Mouse (Mus musculus): Measurements from ENCODE around the gene Slc22a12. TPM values are rescaled to one million over a fixed set of nuclear protein-coding genes. Genes with fewer than 3 reads are reported as not detected.
A peak's percentile ranks its signal among the peaks of the same experiment; 100 is the strongest.

The Slc22a12 gene
- total RNA-seq, 2 experiments from 2014 or later, result not detected

GRCm38 (mm10) chr19:6543518-6543917 is 686 bp upstream of the Slc22a12 start:
- intact Hi-C loops (cut with DNase I; ENCODE audit: low total_unique reads), result no loop called here
- DNase-seq, result no peak

DNA sequence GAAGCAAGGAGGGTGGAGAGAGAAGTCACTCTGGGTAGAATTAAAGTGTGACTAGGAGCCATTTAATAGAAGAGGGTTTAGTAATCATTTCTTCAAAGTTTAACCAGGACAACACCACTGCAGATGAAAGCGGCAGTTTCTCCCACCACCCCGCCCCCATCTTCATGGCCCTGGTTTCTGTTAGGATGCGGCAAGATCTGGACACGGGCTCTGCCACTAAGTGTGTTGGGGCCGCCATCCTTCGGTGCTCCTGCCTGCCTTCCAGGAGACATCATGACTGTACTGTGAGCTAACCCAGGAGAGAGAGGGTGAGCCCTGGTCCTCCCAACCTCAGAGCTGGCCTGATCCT is 177 bp upstream of the Slc22a12 start:
- intact Hi-C loops (cut with DNase I; ENCODE audit: low total_unique reads), result no loop called here
- no peak for DNase-seq

GRCm38 (mm10) chr19:6541521-6541920 is 1.3 kb downstream of the Slc22a12 start:
- intact Hi-C loops (cut with DNase I; ENCODE audit: low total_unique reads), result no loop called here
- DNase-seq, result no peak

GRCm38 (mm10) chr19:6540191-6540590 is 2.6 kb downstream of the Slc22a12 start:
- intact Hi-C loops (cut with DNase I; ENCODE audit: low total_unique reads), result no loop called here
- DNase-seq, result no peak

DNA sequence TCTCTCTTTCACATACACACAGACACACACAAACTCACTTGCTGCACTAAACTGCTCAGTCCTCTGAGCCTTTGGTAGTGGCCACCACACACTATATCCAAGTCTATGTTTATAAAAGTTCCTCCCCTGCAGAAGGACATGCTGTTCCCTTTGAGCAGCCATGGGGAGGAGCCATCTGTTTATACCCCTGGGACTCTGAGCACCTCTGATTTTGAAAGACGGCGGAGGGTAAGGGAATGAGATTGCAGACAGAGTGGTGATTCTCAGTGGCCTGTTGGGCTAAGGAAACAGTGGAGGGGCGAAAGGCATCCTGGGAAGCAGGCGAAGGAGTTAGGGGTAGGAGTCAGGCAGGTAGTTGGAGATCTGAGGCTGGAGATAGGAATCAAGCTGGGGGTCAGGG is 3.2 kb downstream of the Slc22a12 start:
- intact Hi-C loops (cut with DNase I; ENCODE audit: low total_unique reads), result no loop called here
- DNase-seq, result no peak

DNA sequence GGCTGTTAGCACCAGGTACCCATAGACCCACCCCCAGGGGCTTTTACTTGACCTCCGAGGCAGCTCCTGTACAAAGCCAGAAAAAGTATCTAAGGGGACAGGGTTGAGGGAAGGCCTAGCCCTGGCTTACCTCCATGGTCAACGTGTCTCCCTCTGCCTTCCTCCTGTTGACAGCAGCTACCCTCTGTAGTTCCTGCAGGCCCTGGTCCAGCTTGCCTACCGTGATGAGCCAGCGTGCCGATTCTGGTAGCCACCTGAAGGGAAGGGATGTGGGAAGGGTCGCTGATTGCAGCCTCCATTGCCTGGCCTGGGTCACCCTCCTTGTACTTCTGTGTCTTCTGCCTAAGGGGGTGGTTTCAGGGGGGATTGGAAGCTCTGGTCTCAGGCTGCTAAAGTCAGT is 4.3 kb downstream of the Slc22a12 start:
- no peak for DNase-seq
- intact Hi-C loops (cut with DNase I; ENCODE audit: low total_unique reads), result no loop called here

- intact Hi-C loops (cut with DNase I; ENCODE audit: low total_unique reads), result no loop called here
- DNase-seq, result no peak
Observed at GRCm38 (mm10) chr19:6537526-6537925, 5.3 kb downstream of the Slc22a12 start.

DNA sequence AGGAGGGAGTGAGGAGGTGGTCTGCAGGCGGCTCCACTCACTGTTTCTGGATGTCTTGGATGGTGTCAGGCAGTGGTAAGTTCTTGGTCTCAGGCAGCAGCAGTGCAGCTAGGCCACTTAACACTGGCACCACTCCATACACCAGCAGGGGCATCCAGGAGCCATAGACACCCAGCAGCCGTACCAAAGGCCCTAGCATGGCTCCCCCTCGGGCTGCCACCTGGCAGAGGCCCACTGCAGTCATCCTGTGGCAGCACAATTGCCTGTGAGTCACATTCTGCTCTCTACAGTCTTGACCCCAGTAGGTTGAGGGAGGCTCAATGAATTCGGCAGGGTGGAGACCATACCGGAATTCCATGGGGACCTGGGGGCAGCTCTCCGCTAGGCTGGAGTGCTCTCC is 6.1 kb downstream of the Slc22a12 start:
- intact Hi-C loops (cut with DNase I; ENCODE audit: low total_unique reads), result no loop called here
- no peak for DNase-seq

DNA sequence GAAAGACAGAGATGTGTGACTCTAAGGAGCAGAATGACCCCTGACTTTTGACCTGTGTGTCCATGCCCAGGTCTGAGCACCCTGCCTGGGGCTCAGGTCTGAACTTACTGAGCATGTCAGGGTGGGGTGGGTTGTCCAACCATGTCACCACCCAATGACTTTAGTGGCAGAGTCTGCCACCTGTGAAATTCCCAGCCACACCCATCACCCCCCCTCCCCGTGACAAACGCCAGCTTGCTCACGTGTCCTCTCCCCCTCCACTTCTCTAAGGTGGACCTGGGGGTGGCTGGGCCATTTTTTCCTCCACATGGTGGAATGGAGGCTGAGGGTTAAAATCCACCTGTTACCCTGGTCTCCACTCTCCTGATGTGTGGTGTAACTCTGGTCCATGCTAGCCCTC is 6.6 kb downstream of the Slc22a12 start:
- intact Hi-C loops (cut with DNase I; ENCODE audit: low total_unique reads), result no loop called here
- no peak for DNase-seq

GRCm38 (mm10) chr19:6534118-6534415 is 8.8 kb downstream of the Slc22a12 start:
- intact Hi-C loops (cut with DNase I; ENCODE audit: low total_unique reads), result no loop called here
- no peak for DNase-seq

- intact Hi-C loops (cut with DNase I; ENCODE audit: low total_unique reads), result no loop called here
- no peak for DNase-seq
Observed at GRCm38 (mm10) chr19:6533290-6534117, 9.3 kb downstream of the Slc22a12 start.

GRCm38 (mm10) chr19:6532656-6533055 is 10.2 kb downstream of the Slc22a12 start:
- intact Hi-C loops (cut with DNase I; ENCODE audit: low total_unique reads), result no loop called here

DNA sequence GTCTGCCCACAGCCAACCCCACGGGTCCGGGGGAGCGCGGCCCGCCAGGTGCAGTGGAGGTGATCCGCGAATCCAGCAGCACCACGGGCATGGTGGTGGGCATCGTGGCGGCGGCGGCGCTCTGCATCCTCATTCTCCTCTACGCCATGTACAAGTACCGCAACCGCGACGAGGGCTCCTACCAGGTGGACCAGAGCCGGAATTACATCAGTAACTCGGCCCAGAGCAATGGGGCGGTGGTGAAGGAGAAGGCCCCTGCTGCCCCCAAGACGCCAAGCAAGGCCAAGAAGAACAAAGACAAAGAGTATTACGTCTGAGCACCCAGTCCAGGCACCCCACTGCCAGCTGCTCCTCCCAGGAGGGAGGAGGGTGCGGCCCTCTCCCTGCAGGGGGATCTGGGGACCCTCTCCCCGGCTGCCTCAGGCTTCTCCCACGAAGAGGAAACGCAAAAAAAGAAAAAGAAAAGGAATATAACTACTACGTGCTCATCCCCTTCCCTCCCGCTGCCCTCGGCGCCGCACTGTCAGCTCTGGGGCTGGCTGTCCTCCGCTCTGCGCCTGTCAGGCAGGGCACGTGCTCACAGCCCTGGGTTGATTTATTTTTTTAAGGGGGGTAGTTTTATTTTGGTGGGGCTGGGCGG is 10.9 kb downstream of the Slc22a12 start:
- intact Hi-C loops (cut with DNase I; ENCODE audit: low total_unique reads), result no loop called here
- no peak for DNase-seq

More at GRCm38 (mm10) chr19:6532656-6533055, 10.2 kb downstream of the Slc22a12 start:
- no peak for DNase-seq

- intact Hi-C loops (cut with DNase I; ENCODE audit: low total_unique reads), result no loop called here
Observed at GRCm38 (mm10) chr19:6531011-6531631, 11.7 kb downstream of the Slc22a12 start.

GRCm38 (mm10) chr19:6530359-6530758 is 12.5 kb downstream of the Slc22a12 start:
- no peak for DNase-seq
- intact Hi-C loops (cut with DNase I; ENCODE audit: low total_unique reads), result no loop called here

More at GRCm38 (mm10) chr19:6531011-6531631, 11.7 kb downstream of the Slc22a12 start:
- peak; percentile 35 for DNase-seq

GRCm38 (mm10) chr19:6529265-6529985 is 13.4 kb downstream of the Slc22a12 start:
- intact Hi-C loops (cut with DNase I; ENCODE audit: low total_unique reads), result no loop called here
- no peak for DNase-seq

DNA sequence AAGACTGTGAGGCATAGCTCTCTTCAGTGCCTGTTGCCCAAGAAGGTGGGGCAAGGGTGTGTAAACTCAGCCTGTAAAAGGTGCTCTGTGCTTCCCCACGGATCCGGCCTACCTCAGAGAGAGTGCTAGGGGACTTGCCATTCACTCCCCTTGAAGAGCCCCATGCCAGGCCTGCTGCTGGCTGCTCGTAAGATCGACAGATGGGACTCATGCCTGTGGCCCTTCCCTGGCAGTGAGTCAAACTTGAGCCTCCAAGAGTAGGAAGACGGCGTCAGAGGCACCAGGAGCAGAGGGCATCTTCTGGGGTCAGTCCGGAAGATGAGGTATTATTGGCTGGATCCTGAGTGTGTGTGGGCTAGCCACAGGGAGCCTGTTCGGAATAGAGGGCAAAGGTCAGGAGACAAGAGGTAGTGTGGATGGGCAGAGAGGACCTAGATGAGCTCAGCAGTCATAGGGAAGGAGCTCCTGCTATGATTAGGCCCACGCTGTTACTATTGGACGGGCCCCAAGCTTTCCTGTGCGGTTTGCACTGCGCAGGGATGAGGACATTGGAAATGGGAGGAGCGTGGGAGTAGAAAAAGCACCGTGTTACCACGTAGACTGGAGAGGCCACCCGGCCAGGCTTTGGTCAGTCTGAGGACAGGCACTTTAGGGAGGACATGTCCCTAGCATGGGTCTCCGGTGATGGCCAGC is 14.8 kb downstream of the Slc22a12 start:
- DNase-seq, result no peak
- intact Hi-C loops (cut with DNase I; ENCODE audit: low total_unique reads), result no loop called here

GRCm38 (mm10) chr19:6527439-6527838 is 15.4 kb downstream of the Slc22a12 start:
- no peak for DNase-seq
- intact Hi-C loops (cut with DNase I; ENCODE audit: low total_unique reads), result no loop called here

DNA sequence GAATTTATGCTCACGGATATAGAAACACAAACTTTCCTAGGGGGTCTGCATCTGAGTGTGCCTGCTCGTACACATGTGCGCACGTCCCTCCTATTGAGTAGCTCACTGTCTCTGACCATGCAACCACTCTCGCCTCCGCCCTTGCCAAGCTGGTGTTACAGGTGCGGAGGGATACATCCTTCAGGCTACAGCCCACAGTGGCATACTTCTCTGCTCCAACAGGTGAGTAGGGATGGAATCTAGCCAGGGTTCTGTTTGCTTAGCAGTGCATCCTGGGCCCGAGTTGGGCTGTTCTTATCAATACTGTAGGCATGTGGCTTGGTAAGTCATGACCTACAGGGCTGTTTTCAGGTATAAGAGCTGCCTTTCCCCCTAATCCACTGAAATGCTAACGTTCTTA is 16.8 kb downstream of the Slc22a12 start:
- intact Hi-C loops (cut with DNase I; ENCODE audit: low total_unique reads), result no loop called here
- DNase-seq, result no peak

- DNase-seq, result no peak
Observed at GRCm38 (mm10) chr19:6525023-6525422, 17.8 kb downstream of the Slc22a12 start.

More at GRCm38 (mm10) chr19:6525023-6525422, 17.8 kb downstream of the Slc22a12 start:
- intact Hi-C loops (cut with DNase I; ENCODE audit: low total_unique reads), result no loop called here

Data from gastrocnemius, postnatal 14 days (tissue).